Mouse (Mus musculus): ENCODE results near the gene Adam22.
"Not testable (repeated sequence)": the region's sequence is repeated elsewhere in the genome, so short reads cannot be mapped to it uniquely, and the experiment has no call there.

Gene Adam22

GRCm38 (mm10) chr5:8088147-8088546 lies 279.8 kb downstream of the Adam22 start:
- in situ Hi-C loops (cut with MboI; ENCODE audit: low pct_unique_long_range_greater_than_20kb in 1 of 2, low sequenced_read_pairs in 2 of 2, unreplicated experiment in 1 of 2): no loop called here

DNA sequence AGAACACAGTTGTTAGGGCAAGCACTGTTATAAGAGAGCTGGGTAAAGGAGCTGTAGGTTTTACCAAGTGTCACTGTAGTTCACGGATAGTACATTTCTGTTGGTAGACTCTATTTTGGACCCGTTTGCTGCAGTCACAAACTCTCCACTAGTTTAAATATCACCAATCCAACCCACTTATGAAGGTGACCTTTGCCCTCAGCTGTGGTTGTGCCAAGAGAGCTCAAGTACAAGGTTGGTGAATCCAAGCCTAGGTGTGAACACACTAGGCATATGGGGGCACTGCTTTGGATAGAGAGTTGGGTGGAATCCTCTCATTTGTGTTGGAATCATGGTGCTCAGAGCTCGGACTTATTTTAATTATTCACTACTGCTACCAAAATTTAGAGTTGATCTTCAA lies 282.3 kb downstream of the Adam22 start:
- in situ Hi-C loops (cut with MboI; ENCODE audit: low pct_unique_long_range_greater_than_20kb in 1 of 2, low sequenced_read_pairs in 2 of 2, unreplicated experiment in 1 of 2): no loop called here

DNA sequence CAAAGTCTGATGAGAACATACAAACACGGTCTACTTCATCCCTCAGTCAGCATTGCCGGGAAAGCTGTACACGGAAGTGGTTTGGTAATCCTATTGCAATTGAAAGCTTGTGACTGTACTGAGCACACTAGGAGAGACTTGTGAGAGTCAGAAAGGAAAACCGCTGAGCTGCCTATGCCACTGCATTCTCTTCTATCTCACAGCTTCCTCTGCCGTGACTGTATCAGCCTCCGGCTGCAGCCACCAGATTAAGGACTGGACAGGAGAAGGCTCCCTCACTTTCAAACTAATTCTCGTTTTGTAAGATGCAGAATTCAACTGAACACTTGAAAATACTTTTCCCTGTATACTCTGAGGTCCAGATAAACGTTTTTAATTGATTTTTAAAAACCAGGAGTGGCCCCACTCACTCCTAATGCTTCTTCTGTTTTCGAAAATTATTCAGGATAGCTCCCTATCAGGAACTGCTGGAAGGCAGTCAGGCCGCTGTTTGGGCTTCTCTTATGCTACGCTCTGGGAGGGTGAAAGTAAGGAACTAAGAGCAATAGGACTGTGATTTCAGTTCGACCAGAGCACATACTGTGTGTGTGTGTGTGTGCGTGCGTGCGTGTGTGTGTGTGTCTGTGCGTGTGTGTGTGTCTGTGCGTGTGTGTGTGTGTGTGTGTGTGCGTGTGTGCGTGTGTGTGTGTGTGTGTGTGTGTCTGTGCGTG lies 285.0 kb downstream of the Adam22 start:
- in situ Hi-C loops (cut with MboI; ENCODE audit: low pct_unique_long_range_greater_than_20kb in 1 of 2, low sequenced_read_pairs in 2 of 2, unreplicated experiment in 1 of 2): no loop called here

- in situ Hi-C loops (cut with MboI; ENCODE audit: low pct_unique_long_range_greater_than_20kb in 1 of 2, low sequenced_read_pairs in 2 of 2, unreplicated experiment in 1 of 2): no loop called here
Observed at GRCm38 (mm10) chr5:8077481-8077880, 290.5 kb downstream of the Adam22 start.

DNA sequence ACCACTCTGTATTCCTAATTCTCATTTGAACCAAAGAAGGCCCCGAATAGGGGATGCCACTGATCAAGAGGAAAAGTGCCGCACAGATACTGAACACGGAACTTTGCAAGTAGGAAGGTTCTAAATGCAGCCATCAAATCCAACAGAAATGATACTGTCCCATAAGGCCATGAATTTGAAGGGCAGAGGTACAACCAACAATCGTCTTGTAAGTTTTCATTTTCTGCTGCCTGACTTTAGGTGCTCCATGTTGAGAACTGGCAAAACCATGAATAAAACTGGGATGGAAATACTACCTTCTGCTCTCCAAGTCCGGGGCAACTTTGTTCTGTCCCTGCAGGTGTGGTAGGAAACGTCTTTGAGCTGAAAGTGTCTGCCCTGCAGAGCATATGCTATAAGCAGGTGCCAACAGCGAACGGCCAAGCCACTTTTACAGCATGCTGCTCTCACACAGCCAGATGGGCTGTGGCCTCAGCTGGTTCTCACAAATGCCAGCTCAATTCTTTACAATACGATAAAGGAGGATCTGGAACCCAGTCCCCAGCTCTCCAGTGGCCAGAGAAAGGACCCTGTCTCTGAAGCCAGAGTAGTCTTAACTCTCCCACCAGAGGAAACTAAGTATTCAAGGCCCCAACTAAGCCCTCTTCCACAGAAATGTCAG lies 293.9 kb downstream of the Adam22 start:
- in situ Hi-C loops (cut with MboI; ENCODE audit: low pct_unique_long_range_greater_than_20kb in 1 of 2, low sequenced_read_pairs in 2 of 2, unreplicated experiment in 1 of 2): no loop called here

GRCm38 (mm10) chr5:8073406-8073805 lies 294.6 kb downstream of the Adam22 start:
- in situ Hi-C loops (cut with MboI; ENCODE audit: low pct_unique_long_range_greater_than_20kb in 1 of 2, low sequenced_read_pairs in 2 of 2, unreplicated experiment in 1 of 2): no loop called here

DNA sequence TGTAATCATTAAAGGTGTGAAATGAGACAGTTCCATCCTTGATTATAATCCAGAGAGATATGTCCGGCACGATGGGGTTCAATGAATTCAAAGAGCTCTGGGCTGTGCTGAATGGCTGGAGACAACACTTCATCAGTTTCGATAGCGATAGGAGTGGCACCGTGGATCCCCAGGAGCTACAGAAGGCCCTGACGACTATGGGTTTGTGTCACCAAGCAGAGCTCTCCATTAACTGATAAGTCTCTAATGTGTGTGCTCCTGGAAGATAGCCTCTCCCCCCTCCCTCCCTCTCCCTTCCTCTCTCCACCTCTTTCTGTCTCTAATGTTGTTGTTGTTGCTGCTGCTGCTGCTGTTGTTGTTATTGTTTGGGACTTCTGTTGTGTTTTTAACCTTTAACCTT lies 304.8 kb downstream of the Adam22 start:
- in situ Hi-C loops (cut with MboI; ENCODE audit: low pct_unique_long_range_greater_than_20kb in 1 of 2, low sequenced_read_pairs in 2 of 2, unreplicated experiment in 1 of 2): no loop called here

- in situ Hi-C loops (cut with MboI; ENCODE audit: low pct_unique_long_range_greater_than_20kb in 1 of 2, low sequenced_read_pairs in 2 of 2, unreplicated experiment in 1 of 2): no loop called here
Observed at GRCm38 (mm10) chr5:8062469-8062868, 305.5 kb downstream of the Adam22 start.

- in situ Hi-C loops (cut with MboI; ENCODE audit: low pct_unique_long_range_greater_than_20kb in 1 of 2, low sequenced_read_pairs in 2 of 2, unreplicated experiment in 1 of 2): no loop called here
Observed at GRCm38 (mm10) chr5:8058056-8058455, 309.9 kb downstream of the Adam22 start.

DNA sequence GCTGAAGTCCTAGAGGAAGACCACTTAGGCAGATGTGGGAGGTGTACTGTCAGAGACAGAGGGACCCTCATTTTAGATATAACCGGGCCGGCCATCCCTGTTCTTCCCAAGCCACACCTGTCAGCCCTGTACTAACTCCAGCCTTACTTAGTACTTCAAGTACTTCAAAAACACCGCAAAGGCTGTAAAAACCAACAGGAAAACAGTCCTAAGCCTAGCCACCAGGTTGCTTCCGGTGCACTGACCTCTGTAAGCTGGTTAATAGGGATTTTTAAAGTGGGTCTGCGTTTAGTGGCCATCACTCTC lies 311.0 kb downstream of the Adam22 start:
- in situ Hi-C loops (cut with MboI; ENCODE audit: low pct_unique_long_range_greater_than_20kb in 1 of 2, low sequenced_read_pairs in 2 of 2, unreplicated experiment in 1 of 2): no loop called here

DNA sequence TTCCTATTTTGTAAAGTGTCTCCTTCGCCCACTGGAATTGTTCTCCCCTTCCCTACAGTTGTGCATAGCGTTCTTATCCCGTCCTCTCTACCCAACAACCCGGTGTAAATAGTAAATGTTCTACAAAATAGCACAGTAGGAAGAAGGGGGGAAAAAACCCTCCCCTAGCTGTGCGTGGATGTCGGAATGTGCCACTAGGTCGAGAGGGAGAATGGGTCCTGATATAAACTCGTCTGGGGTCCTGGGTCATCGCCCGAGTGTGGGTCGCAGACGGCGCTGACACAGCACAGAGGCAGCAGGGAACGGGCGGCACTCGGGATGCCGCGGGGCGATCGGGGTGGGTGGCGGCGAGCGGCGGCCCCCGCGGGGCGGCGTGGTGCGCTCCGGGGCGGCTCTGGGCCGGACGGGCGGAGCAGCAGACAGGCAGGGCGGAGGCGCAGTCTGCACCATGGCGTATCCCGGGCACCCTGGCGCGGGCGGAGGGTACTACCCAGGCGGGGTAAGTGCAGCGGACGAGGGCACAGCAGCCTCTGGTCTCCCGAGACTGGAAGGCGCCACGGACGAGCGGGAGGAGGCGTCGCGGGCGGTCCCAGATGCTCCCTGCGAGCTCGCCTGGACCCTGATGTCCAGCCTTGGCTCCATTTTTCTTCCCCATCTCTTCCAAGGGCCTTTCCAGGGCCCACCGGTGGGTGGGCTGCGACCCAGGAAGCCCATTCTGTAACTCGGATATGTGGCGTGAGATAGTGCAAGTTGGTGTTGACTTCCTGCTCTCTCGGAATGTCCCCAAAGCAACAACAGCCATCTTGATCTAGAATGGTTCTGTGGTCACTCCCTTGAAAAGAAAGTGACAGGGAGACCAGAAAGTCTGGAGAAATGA lies 311.6 kb downstream of the Adam22 start:
- in situ Hi-C loops (cut with MboI; ENCODE audit: low pct_unique_long_range_greater_than_20kb in 1 of 2, low sequenced_read_pairs in 2 of 2, unreplicated experiment in 1 of 2): no loop called here

DNA sequence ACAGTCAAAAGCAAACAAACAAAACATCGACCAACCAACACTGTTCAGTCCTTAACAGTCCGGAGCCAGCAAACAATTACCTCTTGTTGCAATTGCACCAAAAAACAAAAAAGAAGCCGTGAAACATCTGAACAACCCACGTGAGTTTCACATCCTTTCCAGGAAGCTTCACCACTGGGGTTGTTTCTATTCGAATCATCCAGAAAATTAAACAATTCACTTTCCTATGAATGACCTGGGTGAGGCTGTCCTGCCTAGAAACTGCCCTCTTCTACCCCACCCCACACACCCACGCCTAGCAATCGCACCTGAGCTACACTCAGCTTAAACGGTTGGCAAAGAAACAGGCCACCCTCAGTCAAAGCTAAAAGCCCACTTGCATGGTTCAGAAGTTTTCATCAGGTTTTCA lies 312.2 kb downstream of the Adam22 start:
- in situ Hi-C loops (cut with MboI; ENCODE audit: low pct_unique_long_range_greater_than_20kb in 1 of 2, low sequenced_read_pairs in 2 of 2, unreplicated experiment in 1 of 2): no loop called here

GRCm38 (mm10) chr5:8053827-8054226 lies 314.1 kb downstream of the Adam22 start:
- in situ Hi-C loops (cut with MboI; ENCODE audit: low pct_unique_long_range_greater_than_20kb in 1 of 2, low sequenced_read_pairs in 2 of 2, unreplicated experiment in 1 of 2): no loop called here

DNA sequence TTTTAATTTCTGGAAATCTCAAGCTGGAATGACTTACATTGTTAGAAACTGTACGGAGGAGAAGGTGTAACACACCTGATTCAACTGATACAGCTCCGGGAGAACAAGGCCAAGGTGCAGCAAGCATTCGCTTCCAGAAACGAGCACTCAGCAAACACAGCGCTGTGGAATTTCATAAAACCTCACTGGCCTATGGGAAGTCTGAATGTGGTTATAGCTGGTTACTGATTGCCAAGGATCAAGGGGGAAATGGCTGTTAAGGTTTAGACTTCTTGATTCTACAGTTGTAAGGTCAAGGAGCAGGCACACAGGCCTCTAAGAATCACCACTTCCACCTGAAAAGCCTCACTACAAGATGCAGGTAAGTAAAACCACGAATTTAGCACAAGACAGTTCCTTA lies 322.1 kb downstream of the Adam22 start, which contains the start of gene Sri:
Gene Sri (plus strand): TSS at position 224 of the 400 bp plus-strand sequence.
- in situ Hi-C loops (cut with MboI; ENCODE audit: low pct_unique_long_range_greater_than_20kb in 1 of 2, low sequenced_read_pairs in 2 of 2, unreplicated experiment in 1 of 2): no loop called here

GRCm38 (mm10) chr5:8034596-8034995 lies 333.4 kb downstream of the Adam22 start:
- in situ Hi-C loops (cut with MboI; ENCODE audit: low pct_unique_long_range_greater_than_20kb in 1 of 2, low sequenced_read_pairs in 2 of 2, unreplicated experiment in 1 of 2): not testable (repeated sequence)

All from mouse embryonic stem cell (cell line).